Mouse (Mus musculus) stomach, postnatal 0 days (tissue): ENCODE measurements around the gene Usp2. TPM values are rescaled to one million over a fixed set of nuclear protein-coding genes. Genes with fewer than 3 reads are reported as not detected.

ENCODE experiments used
- ATAC-seq: fragments of 200-750 bp; cut with Nextera tagmentation; 2 replicates; pipeline ENCODE4 v1.8.0; 2017; ENCODE audit not compliant: low FRiP score, low TSS enrichment
- DNase-seq: peaks from one replicate; pipeline ENCODE4 v3.0.0-alpha.2; 2016; ENCODE audit warnings: low spot score
- H3K27ac ChIP-seq: fragments of 300-500 bp; sonication (generic); replicated peaks from 2 replicates; pipeline ENCODE4 v1.5.1; 2014; ENCODE audit warnings: mild to moderate bottlenecking, control low read depth
- H3K27me3 ChIP-seq: fragments of 300-500 bp; sonication (generic); 2 replicates; pipeline ENCODE4 v1.6.1; 2014; ENCODE audit warnings: low read length; ENCODE audit not compliant: control insufficient read depth, insufficient read depth
- H3K36me3 ChIP-seq: fragments of 300-500 bp; sonication (generic); 2 replicates; pipeline ENCODE4 v1.6.1; 2014; ENCODE audit warnings: low read length, mixed read lengths; ENCODE audit not compliant: control insufficient read depth, insufficient read depth
- H3K4me1 ChIP-seq: fragments of 300-500 bp; sonication (generic); replicated peaks from 2 replicates; pipeline ENCODE4 v1.6.1; 2014; ENCODE audit warnings: antibody characterized with exemption; ENCODE audit not compliant: control insufficient read depth, insufficient read depth
- H3K4me2 ChIP-seq: fragments of 300-500 bp; sonication (generic); replicated peaks from 2 replicates; pipeline ENCODE4 v1.6.1; 2014; ENCODE audit warnings: low read depth, mild to moderate bottlenecking, control low read depth, moderate library complexity
- H3K4me3 ChIP-seq: fragments of 300-500 bp; sonication (generic); 2 replicates; pipeline ENCODE4 v1.5.1; 2014; ENCODE audit warnings: low read depth, low read length, control low read depth
- H3K9ac ChIP-seq: fragments of 300-500 bp; sonication (generic); 2 replicates; pipeline ENCODE4 v1.6.1; 2014; ENCODE audit warnings: mild to moderate bottlenecking, low read length, control low read depth, mixed read lengths
- H3K9me3 ChIP-seq: fragments of 300-500 bp; sonication (generic); 2 replicates; pipeline ENCODE4 v1.6.1; 2016; ENCODE audit warnings: low read length; ENCODE audit not compliant: control insufficient read depth
- CTCF ChIP-seq: IDR thresholded peaks from 2 replicates; pipeline ENCODE4 v1.5.1; 2016; ENCODE audit warnings: antibody characterized with exemption, low read depth, mild to moderate bottlenecking, moderate library complexity
- EP300 ChIP-seq: optimal IDR thresholded peaks from 2 replicates; pipeline ENCODE3; 2016; ENCODE audit warnings: antibody characterized with exemption
- WGBS: fragments of 180-500 bp; shearing (Covaris S2); extraction: QIAGEN DNeasy Blood & Tissue Kit; methylation state at CpG from one replicate; pipeline ENCODE4 v1.1.7; 2014; 5-methylcytosine and 5-hydroxymethylcytosine counted together
- polyA plus RNA-seq: library from polyadenylated mRNA; unstranded; fragments of >200 nt; fragmentation: Nextera tagmentation; extraction: Ambion mirVana; gene quantifications from 2 replicates; pipeline ENCODE4 v1.2.1, GENCODE M21; 2015

The Usp2 gene
- polyA plus RNA-seq, 1 experiment from 2014 or later, result 11.6 TPM

GRCm38 (mm10) chr9:44041511-44042395 is 25.1 kb upstream of the Usp2 start:
- Histone ChIP-seq H3K9me3 (no peaks in the 10 kb centered on the region), H3K4me3 (no peak overlapping the region), H3K4me1 (no peaks in the 10 kb centered on the region), H3K36me3 (no peaks in the 10 kb centered on the region), H3K27me3 (no peaks in the 10 kb centered on the region; the same call in 1 of the 2 replicates), H3K9ac (no peak overlapping the region), H3K4me2 (no peak overlapping the region), H3K27ac (no peak overlapping the region)
- WGBS, result 77% methylated on average over 7 of the region's 7 CpGs
- DNase-seq, result no peak
- TF ChIP-seq EP300 (no peak), CTCF (no peak)
- no peak for ATAC-seq

GRCm38 (mm10) chr9:44042396-44042680 is 24.5 kb upstream of the Usp2 start:
- Histone ChIP-seq H3K4me1 (no peaks in the 10 kb centered on the region), H3K4me3 (no peak overlapping the region), H3K36me3 (no peaks in the 10 kb centered on the region), H3K27me3 (no peaks in the 10 kb centered on the region; the same call in 1 of the 2 replicates), H3K4me2 (no peak overlapping the region), H3K9ac (no peak overlapping the region), H3K9me3 (no peaks in the 10 kb centered on the region), H3K27ac (no peak overlapping the region)
- 70% methylated on average over 1 of the region's 1 CpGs for WGBS
- ATAC-seq, result no peak
- no peak for TF ChIP-seq CTCF
- no peak for TF ChIP-seq EP300
- no peak for DNase-seq

- Histone ChIP-seq H3K4me2 (peak within 1 kb of the TSS; percentile 52), H3K4me3 (peak within 1 kb of the TSS; percentile 32), H3K9ac (peak within 1 kb of the TSS; percentile 13; the same call in 1 of the 2 replicates), H3K36me3 (no peaks in the 10 kb centered on the region), H3K4me1 (no peaks in the 10 kb centered on the region), H3K27me3 (no peaks in the 10 kb centered on the region; the same call in 1 of the 2 replicates), H3K9me3 (no peaks in the 10 kb centered on the region), H3K27ac (no peak within 1 kb of the TSS)
- 2% methylated on average over 30 of the region's 30 CpGs for WGBS
- DNase-seq, result peak; percentile 34
- ATAC-seq, result peak; percentile 55; the same call in 1 of the 2 replicates
- TF ChIP-seq EP300 (no peak), CTCF (no peak)
These were observed 23.7 kb upstream of the Usp2 start, which contains the start of gene Thy1 for GRCm38 (mm10) chr9:44042836-44043707. Gene Thy1 (plus strand): TSS chr9:44043384.

- H3K36me3 ChIP-seq, result no peaks in the 10 kb centered on the region
- no peaks in the 10 kb centered on the region for H3K4me1 ChIP-seq
- peak overlapping the region; percentile 32 for H3K4me3 ChIP-seq
- no peak overlapping the region for H3K9ac ChIP-seq
- ATAC-seq (no peak), DNase-seq (no peak)
- no peaks in the 10 kb centered on the region for H3K9me3 ChIP-seq
- peak overlapping the region; percentile 52 for H3K4me2 ChIP-seq
- TF ChIP-seq EP300 (no peak), CTCF (no peak)
- no peaks in the 10 kb centered on the region; the same call in 1 of the 2 replicates for H3K27me3 ChIP-seq
- no peak overlapping the region for H3K27ac ChIP-seq
- 6% methylated on average over 22 of the region's 23 CpGs for WGBS
These were observed 23.0 kb upstream of the Usp2 start for GRCm38 (mm10) chr9:44043708-44044425.

- WGBS, result 51% methylated on average over 14 of the region's 14 CpGs
- Histone ChIP-seq H3K36me3 (no peaks in the 10 kb centered on the region), H3K4me3 (no peak overlapping the region), H3K27me3 (no peaks in the 10 kb centered on the region; the same call in 1 of the 2 replicates), H3K9me3 (no peaks in the 10 kb centered on the region), H3K4me2 (no peak overlapping the region), H3K9ac (no peak overlapping the region), H3K27ac (no peak overlapping the region), H3K4me1 (no peaks in the 10 kb centered on the region)
- 0 out of 2 replicates have a peak, but pooled peaks have one; percentile 4 for TF ChIP-seq CTCF
- no peak for TF ChIP-seq EP300
- no peak for ATAC-seq
- no peak for DNase-seq
These were observed 22.2 kb upstream of the Usp2 start for GRCm38 (mm10) chr9:44044426-44045157.
